Comparison of ENCODE assay signal across 8 mouse cellular contexts in genomic region chr16:22263124-22263523, GRCm38 (mm10). TPM values are rescaled to one million over a fixed set of nuclear protein-coding genes. Genes with fewer than 3 reads are reported as not detected.
A peak's percentile ranks its signal among the peaks of the same experiment; 100 is the strongest.
DNase-seq lines count a peak whose midpoint lies in the region; ATAC-seq and TF ChIP-seq lines count a peak whose summit lies in the region.

No protein-coding gene starts in this region.

- no peaks in the 10 kb centered on the region for H3K36me3 ChIP-seq in embryonic facial prominence, embryonic 14.5 days (ENCODE audit: control insufficient read depth, insufficient read depth, low read length)
- H3K36me3 ChIP-seq in intestine, embryonic 16.5 days (ENCODE audit: control insufficient read depth, insufficient read depth, low read length), result no peaks in the 10 kb centered on the region

- no peaks in the 10 kb centered on the region for H3K27me3 ChIP-seq in embryonic facial prominence, embryonic 14.5 days (replicated peaks; ENCODE audit: control insufficient read depth, insufficient read depth, low read length)
- H3K27me3 ChIP-seq in intestine, embryonic 16.5 days (replicated peaks; ENCODE audit: control insufficient read depth, insufficient read depth, low read length), result no peaks in the 10 kb centered on the region

- peak overlapping the region; percentile 93 for H3K4me3 ChIP-seq in layer of hippocampus, adult 2 months
- H3K4me3 ChIP-seq in embryonic facial prominence, embryonic 14.5 days (ENCODE audit: low read depth, low read length), result peak overlapping the region; percentile 64
- H3K4me3 ChIP-seq in intestine, embryonic 16.5 days (ENCODE audit: low read length), result peak overlapping the region; percentile 82

- H3K27ac ChIP-seq in layer of hippocampus, adult 2 months, result no peak overlapping the region
- H3K27ac ChIP-seq in embryonic facial prominence, embryonic 14.5 days (replicated peaks; ENCODE audit: low read depth, low read length), result no peak overlapping the region
- no peak overlapping the region for H3K27ac ChIP-seq in intestine, embryonic 16.5 days (ENCODE audit: low read length)

- no peaks in the 10 kb centered on the region for H3K9me3 ChIP-seq in embryonic facial prominence, embryonic 14.5 days (ENCODE audit: control insufficient read depth, low read length)
- H3K9me3 ChIP-seq in intestine, embryonic 16.5 days (ENCODE audit: control insufficient read depth, low read length), result no peaks in the 10 kb centered on the region

- no peak for ATAC-seq in embryonic facial prominence, embryonic 14.5 days (ENCODE audit: low read depth)
- ATAC-seq in intestine, embryonic 16.5 days, result no peak
- ATAC-seq in monocyte, adult 5-6 weeks (replicated peaks; ENCODE audit: insufficient number of reproducible peaks, low FRiP score, low TSS enrichment, poor library complexity, severe bottlenecking), result no peak

- H3K9ac ChIP-seq in embryonic facial prominence, embryonic 14.5 days (ENCODE audit: low read depth, low read length), result peak overlapping the region; percentile 46
- H3K9ac ChIP-seq in intestine, embryonic 16.5 days (ENCODE audit: low read depth, low read length), result peak overlapping the region; percentile 98

- peaks cover 19% of the 10 kb centered on the region for H3K4me1 ChIP-seq in embryonic facial prominence, embryonic 14.5 days (ENCODE audit: control insufficient read depth, insufficient read depth, low read length)
- peaks cover 14% of the 10 kb centered on the region for H3K4me1 ChIP-seq in intestine, embryonic 16.5 days (ENCODE audit: control insufficient read depth, insufficient read depth, low read length)

- DNase-seq in layer of hippocampus, adult 2 months (ENCODE audit: low spot score in 2 of 2), result no peak
- no peak for DNase-seq in layer of hippocampus, postnatal 14 days (ENCODE audit: low spot score in 2 of 2)
- DNase-seq in embryonic facial prominence, embryonic 14.5 days (ENCODE audit: low spot score), result no peak
- DNase-seq in naive thymus-derived CD4-positive, alpha-beta T cell, adult 2 months (ENCODE audit: low read depth), result peak; percentile 34
- DNase-seq in cerebellum, adult 18-20 months, result no peak
- DNase-seq in layer of hippocampus, adult 18-20 months (ENCODE audit: low spot score in 2 of 2), result no peak

- peak overlapping the region; percentile 66 for H3K4me2 ChIP-seq in embryonic facial prominence, embryonic 14.5 days (ENCODE audit: low read depth, low read length)
- H3K4me2 ChIP-seq in intestine, embryonic 16.5 days (ENCODE audit: low read depth, low read length), result peak overlapping the region; percentile 78

- no peak for TF ChIP-seq CTCF in layer of hippocampus, adult 2 months (conservative IDR thresholded peaks at IDR 0.05)

RNA-seq across cellular contexts. Expression of gene Tra2b, which starts 2.7 kb away (rescaled TPM):
- 10 to 100 TPM; 76.7 to 83.6 TPM for total RNA-seq in layer of hippocampus, adult 2 months (2021)
- 10 to 100 TPM; 89.7 to 91.0 TPM for total RNA-seq in layer of hippocampus, postnatal 14 days (2021)
- polyA plus RNA-seq in embryonic facial prominence, embryonic 14.5 days (2014; fragmentation: Nextera tagmentation; extraction: Ambion mirVana), result 266 and 290 TPM in 2 replicates
- polyA plus RNA-seq in intestine, embryonic 16.5 days (2015; fragmentation: Nextera tagmentation; extraction: Ambion mirVana), result 264 and 282 TPM in 2 replicates
- total RNA-seq in monocyte, adult 5-6 weeks (2017), result 625 to 777 TPM (median 669 TPM) in 3 replicates
- 10 to 100 TPM; 76.5 to 81.7 TPM for total RNA-seq in layer of hippocampus, adult 18-20 months (2021)
